Mouse (Mus musculus): ENCODE measurements around the gene Nsun2.

DNA sequence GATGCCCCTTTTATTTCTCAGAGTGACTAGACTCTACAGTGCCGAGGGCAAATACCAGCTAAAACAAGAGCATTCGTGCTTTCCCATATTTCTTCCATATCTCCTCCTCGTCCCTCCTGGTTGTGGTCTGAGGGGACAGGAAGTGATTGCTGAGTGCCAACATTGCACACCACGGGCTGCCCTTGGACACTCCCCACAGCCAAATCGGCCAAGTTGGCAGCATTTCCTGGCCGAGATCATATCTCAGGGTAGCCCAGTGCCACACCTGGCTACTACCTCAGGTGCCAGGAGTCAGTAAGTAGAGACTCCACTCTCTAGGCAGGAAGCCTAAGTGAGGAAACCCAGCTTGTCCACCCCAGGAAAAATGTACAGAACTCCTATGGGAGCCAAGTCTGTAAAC is 7.7 kb downstream of the Nsun2 start:
- no peak for TF ChIP-seq CTCF (IDR thresholded peaks at IDR 0.05; ENCODE audit: extremely low read depth, insufficient read depth, low read length)
- no peak for TF ChIP-seq POLR2A (IDR thresholded peaks at IDR 0.05; ENCODE audit: extremely low read depth, insufficient read depth, low read length)

Data from cortical plate, adult 2 months (tissue).